Mouse (Mus musculus): ENCODE results near the gene Ercc2. TPM values are rescaled to one million over a fixed set of nuclear protein-coding genes. Genes with fewer than 3 reads are reported as not detected.
A peak's percentile ranks its signal among the peaks of the same experiment; 100 is the strongest.

Ercc2 gene
- total and polyA plus RNA-seq, 2 experiments from 2014 or later: 4.9 to 30.8 TPM

DNA sequence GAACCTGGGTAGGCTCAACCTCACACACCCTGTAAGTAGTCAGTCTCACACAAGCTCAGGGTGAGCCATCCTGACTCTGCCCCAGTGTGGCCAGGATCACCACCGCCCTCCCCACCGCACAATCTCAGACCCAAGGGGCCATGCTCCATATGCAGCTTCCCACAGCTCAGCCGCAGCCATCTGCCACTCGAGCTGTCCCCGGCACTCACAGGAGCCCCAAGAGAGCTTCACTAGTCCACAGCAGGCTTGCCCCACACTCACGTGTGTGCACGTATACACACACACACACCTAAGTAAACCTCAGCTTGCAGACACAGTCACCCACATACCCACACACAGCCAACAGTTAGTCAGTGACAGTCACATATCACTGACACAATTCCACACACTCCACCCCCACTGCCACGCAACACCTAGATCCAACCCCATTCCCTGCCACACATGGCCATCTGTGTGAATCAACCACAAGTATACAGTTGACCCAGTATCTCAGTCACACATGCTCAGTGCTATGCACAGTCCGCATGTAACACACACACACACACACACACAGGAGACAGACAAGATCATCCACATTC, 20.8 kb downstream of the Ercc2 start:
- WGBS: 81% methylated on average over 9 of the region's 9 CpGs
- H3K27ac ChIP-seq (ENCODE audit: low read depth): no peak overlapping the region
- no peak overlapping the region for H3K9ac ChIP-seq (replicated peaks; ENCODE audit: low read depth, low read length)
- TF ChIP-seq EP300 (IDR thresholded peaks at IDR 0.05; ENCODE audit: low read depth) (no peak), CTCF (IDR thresholded peaks at IDR 0.05; ENCODE audit: low read depth) (no peak)
- peaks cover 5% of the 10 kb centered on the region; the same call in 1 of the 2 replicates for H3K9me3 ChIP-seq (replicated peaks; ENCODE audit: control insufficient read depth, low read length)
- peaks cover 38% of the 10 kb centered on the region for H3K27me3 ChIP-seq (ENCODE audit: control insufficient read depth, insufficient read depth, low read length)
- ATAC-seq (ENCODE audit: insufficient read depth, low read depth): no peak
- H3K4me1 ChIP-seq (ENCODE audit: control insufficient read depth, insufficient read depth): 0 out of 2 replicates have a peak, but pooled peaks cover 5% of the 10 kb centered on the region
- no peak overlapping the region for H3K4me2 ChIP-seq (ENCODE audit: low read depth, low read length)
- no peak overlapping the region for H3K4me3 ChIP-seq (ENCODE audit: low read depth, low read length)
- no peaks in the 10 kb centered on the region for H3K36me3 ChIP-seq (replicated peaks; ENCODE audit: control insufficient read depth, insufficient read depth, low read length)
- DNase-seq (ENCODE audit: low spot score): no peak

DNA sequence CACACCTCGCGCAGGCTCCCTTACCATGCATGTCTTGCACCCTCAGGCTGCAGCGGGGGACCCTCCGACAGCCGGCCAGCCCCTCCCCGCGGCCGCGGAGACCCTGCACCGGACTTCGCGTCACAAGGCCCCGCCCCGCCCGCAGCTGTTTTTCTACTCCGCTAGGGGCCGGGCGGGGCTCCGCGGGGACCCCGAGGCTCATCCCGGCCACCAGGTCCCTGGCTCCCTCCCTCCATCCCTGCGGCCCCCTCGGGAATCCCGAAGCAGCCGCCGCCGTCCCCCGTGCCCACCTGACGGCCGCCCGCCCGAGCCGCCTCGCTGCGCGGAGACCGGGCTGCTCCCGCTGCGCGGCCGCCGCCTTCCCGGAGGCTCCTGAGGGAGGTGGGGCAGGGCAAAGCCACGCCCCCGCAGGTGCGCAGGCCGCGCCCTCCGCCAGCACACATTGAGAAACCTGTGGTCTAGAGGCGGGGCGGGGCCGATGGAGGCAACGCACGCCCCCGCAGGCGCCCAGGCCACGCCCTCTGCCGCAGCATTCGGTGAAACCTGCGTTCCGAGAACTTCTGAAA, 22.0 kb downstream of the Ercc2 start, which contains the start of gene Klc3:
Gene Klc3 (minus strand): TSS at position 374 of the 566 bp plus-strand sequence.
- Histone ChIP-seq H3K9ac (replicated peaks; ENCODE audit: low read depth, low read length) (peak within 1 kb of the TSS; percentile 53), H3K9me3 (replicated peaks; ENCODE audit: control insufficient read depth, low read length) (peaks cover 5% of the 10 kb centered on the region; the same call in 1 of the 2 replicates), H3K4me1 (ENCODE audit: control insufficient read depth, insufficient read depth) (0 out of 2 replicates have a peak, but pooled peaks cover 5% of the 10 kb centered on the region), H3K36me3 (replicated peaks; ENCODE audit: control insufficient read depth, insufficient read depth, low read length) (no peaks in the 10 kb centered on the region), H3K4me3 (ENCODE audit: low read depth, low read length) (peak within 1 kb of the TSS; percentile 64), H3K27me3 (ENCODE audit: control insufficient read depth, insufficient read depth, low read length) (peaks cover 38% of the 10 kb centered on the region), H3K27ac (ENCODE audit: low read depth) (no peak within 1 kb of the TSS), H3K4me2 (ENCODE audit: low read depth, low read length) (peak within 1 kb of the TSS; percentile 96)
- no peak for TF ChIP-seq EP300 (IDR thresholded peaks at IDR 0.05; ENCODE audit: low read depth)
- no peak for TF ChIP-seq CTCF (IDR thresholded peaks at IDR 0.05; ENCODE audit: low read depth)
- no peak for DNase-seq (ENCODE audit: low spot score)
- ATAC-seq (ENCODE audit: insufficient read depth, low read depth): no peak
- under 1% methylated on average over 60 of the region's 62 CpGs for WGBS

DNA sequence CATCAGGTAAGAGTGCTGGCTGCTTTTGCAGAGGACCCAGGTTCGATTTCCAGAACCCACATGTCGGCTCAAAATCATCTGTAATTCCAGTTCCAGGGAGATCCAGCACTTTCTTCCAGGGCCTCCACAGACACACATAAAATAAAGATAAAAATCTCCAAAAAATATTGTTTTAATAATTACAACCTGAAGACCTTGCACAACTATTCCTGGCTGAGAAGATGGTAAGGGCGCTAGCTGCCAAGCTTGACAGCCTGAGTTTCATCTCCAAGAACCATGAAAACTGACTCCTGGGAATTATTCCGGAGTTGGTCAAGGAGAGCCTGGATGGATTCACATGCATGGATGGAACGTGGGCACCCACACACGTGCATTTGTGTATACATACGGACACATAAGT, 22.7 kb downstream of the Ercc2 start, which contains the start of gene Ckm:
Gene Ckm (plus strand): TSS at position 301 of the 400 bp plus-strand sequence.
- TF ChIP-seq EP300 (IDR thresholded peaks at IDR 0.05; ENCODE audit: low read depth): no peak
- TF ChIP-seq CTCF (IDR thresholded peaks at IDR 0.05; ENCODE audit: low read depth): no peak
- Histone ChIP-seq H3K4me2 (ENCODE audit: low read depth, low read length) (peak within 1 kb of the TSS; percentile 96), H3K4me3 (ENCODE audit: low read depth, low read length) (peak within 1 kb of the TSS; percentile 64), H3K36me3 (replicated peaks; ENCODE audit: control insufficient read depth, insufficient read depth, low read length) (no peaks in the 10 kb centered on the region), H3K27me3 (ENCODE audit: control insufficient read depth, insufficient read depth, low read length) (peaks cover 34% of the 10 kb centered on the region), H3K4me1 (ENCODE audit: control insufficient read depth, insufficient read depth) (0 out of 2 replicates have a peak, but pooled peaks cover 5% of the 10 kb centered on the region), H3K9ac (replicated peaks; ENCODE audit: low read depth, low read length) (peak within 1 kb of the TSS; percentile 53), H3K27ac (ENCODE audit: low read depth) (no peak within 1 kb of the TSS), H3K9me3 (replicated peaks; ENCODE audit: control insufficient read depth, low read length) (peaks cover 5% of the 10 kb centered on the region; the same call in 1 of the 2 replicates)
- WGBS: 54% methylated on average over 7 of the region's 7 CpGs
- DNase-seq (ENCODE audit: low spot score): no peak
- ATAC-seq (ENCODE audit: insufficient read depth, low read depth): no peak

DNA sequence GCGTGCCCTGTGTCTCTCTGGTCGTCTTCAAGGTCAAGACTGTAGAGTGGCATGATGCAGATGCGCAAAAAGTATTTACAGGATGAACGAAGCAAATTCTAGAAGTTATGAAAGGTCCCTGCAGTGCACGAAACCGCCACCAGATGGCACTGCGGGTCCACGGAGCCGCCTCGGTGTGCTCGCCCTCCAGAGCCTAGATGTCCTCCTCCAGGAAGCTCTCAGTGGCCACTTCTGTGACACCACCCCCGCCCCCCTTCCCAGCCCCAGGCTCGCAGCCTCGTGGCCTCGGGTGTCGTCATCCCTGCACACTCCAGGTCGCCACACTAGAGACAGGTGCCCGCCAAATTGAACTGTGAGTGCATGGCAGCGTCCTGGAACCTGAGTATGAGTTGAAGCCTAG, 23.6 kb downstream of the Ercc2 start:
- 5% methylated on average over 19 of the region's 19 CpGs for WGBS
- Histone ChIP-seq H3K9me3 (replicated peaks; ENCODE audit: control insufficient read depth, low read length) (peaks cover 5% of the 10 kb centered on the region; the same call in 1 of the 2 replicates), H3K36me3 (replicated peaks; ENCODE audit: control insufficient read depth, insufficient read depth, low read length) (no peaks in the 10 kb centered on the region), H3K4me2 (ENCODE audit: low read depth, low read length) (peak overlapping the region; percentile 18; the same call in 1 of the 2 replicates), H3K27me3 (ENCODE audit: control insufficient read depth, insufficient read depth, low read length) (peaks cover 33% of the 10 kb centered on the region), H3K4me3 (ENCODE audit: low read depth, low read length) (no peak overlapping the region), H3K9ac (replicated peaks; ENCODE audit: low read depth, low read length) (no peak overlapping the region), H3K27ac (ENCODE audit: low read depth) (no peak overlapping the region), H3K4me1 (ENCODE audit: control insufficient read depth, insufficient read depth) (peaks cover 10% of the 10 kb centered on the region; the same call in 1 of the 2 replicates)
- TF ChIP-seq CTCF (IDR thresholded peaks at IDR 0.05; ENCODE audit: low read depth) (peak; percentile 92), EP300 (IDR thresholded peaks at IDR 0.05; ENCODE audit: low read depth) (no peak)
- peak; percentile 83 for DNase-seq (ENCODE audit: low spot score)
- ATAC-seq (ENCODE audit: insufficient read depth, low read depth): peak; percentile 30; the same call in 1 of the 2 replicates

DNA sequence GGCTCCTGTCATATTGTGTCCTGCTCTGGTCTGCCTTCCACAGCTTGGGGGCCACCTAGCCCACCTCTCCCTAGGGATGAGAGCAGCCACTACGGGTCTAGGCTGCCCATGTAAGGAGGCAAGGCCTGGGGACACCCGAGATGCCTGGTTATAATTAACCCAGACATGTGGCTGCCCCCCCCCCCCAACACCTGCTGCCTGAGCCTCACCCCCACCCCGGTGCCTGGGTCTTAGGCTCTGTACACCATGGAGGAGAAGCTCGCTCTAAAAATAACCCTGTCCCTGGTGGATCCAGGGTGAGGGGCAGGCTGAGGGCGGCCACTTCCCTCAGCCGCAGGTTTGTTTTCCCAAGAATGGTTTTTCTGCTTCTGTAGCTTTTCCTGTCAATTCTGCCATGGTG, 27.9 kb downstream of the Ercc2 start:
- Histone ChIP-seq H3K4me2 (ENCODE audit: low read depth, low read length) (peak overlapping the region; percentile 37), H3K36me3 (replicated peaks; ENCODE audit: control insufficient read depth, insufficient read depth, low read length) (no peaks in the 10 kb centered on the region), H3K4me3 (ENCODE audit: low read depth, low read length) (peak overlapping the region; percentile 14; the same call in 1 of the 2 replicates), H3K4me1 (ENCODE audit: control insufficient read depth, insufficient read depth) (peaks cover 12% of the 10 kb centered on the region; the same call in 1 of the 2 replicates), H3K9me3 (replicated peaks; ENCODE audit: control insufficient read depth, low read length) (no peaks in the 10 kb centered on the region), H3K9ac (replicated peaks; ENCODE audit: low read depth, low read length) (peak overlapping the region; percentile 60), H3K27ac (ENCODE audit: low read depth) (peak overlapping the region; percentile 95), H3K27me3 (ENCODE audit: control insufficient read depth, insufficient read depth, low read length) (peaks cover 5% of the 10 kb centered on the region)
- no peak for TF ChIP-seq CTCF (IDR thresholded peaks at IDR 0.05; ENCODE audit: low read depth)
- peak; percentile 85 for DNase-seq (ENCODE audit: low spot score)
- ATAC-seq (ENCODE audit: insufficient read depth, low read depth): peak; percentile 71
- WGBS: 15% methylated on average over 6 of the region's 6 CpGs
